Mouse (Mus musculus) testis, adult 2 months (tissue): ENCODE data around the gene Pds5b. TPM values are rescaled to one million over a fixed set of nuclear protein-coding genes. Genes with fewer than 3 reads are reported as not detected.

ENCODE experiments used
- H3K27ac ChIP-seq: fragments of 200-500 bp; 2 replicates; pipeline ENCODE4 v1.5.1; 2012; ENCODE audit warnings: low read depth, low read length; ENCODE audit not compliant: control insufficient read depth, insufficient read depth
- H3K27me3 ChIP-seq: fragments of 200-500 bp; 2 replicates; pipeline ENCODE4 v1.6.1; 2012; ENCODE audit warnings: mild to moderate bottlenecking, low read length, moderate library complexity; ENCODE audit not compliant: control insufficient read depth, insufficient read depth
- H3K36me3 ChIP-seq: fragments of 200-500 bp; 2 replicates; pipeline ENCODE4 v1.6.1; 2012; ENCODE audit warnings: mild to moderate bottlenecking, low read length; ENCODE audit not compliant: control insufficient read depth, insufficient read depth
- H3K4me1 ChIP-seq: fragments of 200-500 bp; 2 replicates; pipeline ENCODE4 v1.6.1; 2012; ENCODE audit warnings: low read length; ENCODE audit not compliant: control insufficient read depth, insufficient read depth
- H3K4me3 ChIP-seq: fragments of 200-500 bp; 2 replicates; pipeline ENCODE4 v1.5.1; 2012; ENCODE audit warnings: low read depth, mild to moderate bottlenecking, low read length, moderate library complexity, mixed read lengths; ENCODE audit not compliant: control insufficient read depth
- CTCF ChIP-seq: fragments of 200-500 bp; IDR thresholded peaks from 2 replicates; pipeline ENCODE4 v1.5.1; 2012; ENCODE audit warnings: low read depth, mild to moderate bottlenecking, inconsistent platforms, low read length, moderate library complexity; ENCODE audit not compliant: control insufficient read depth, insufficient read depth, insufficient replicate concordance
- POLR2A ChIP-seq: fragments of 200-500 bp; IDR thresholded peaks from 2 replicates; pipeline ENCODE4 v1.6.1; 2012; ENCODE audit warnings: low read depth, mild to moderate bottlenecking, inconsistent platforms, low read length, moderate library complexity; ENCODE audit not compliant: control insufficient read depth
- polyA plus RNA-seq: library from polyadenylated mRNA; depleted of rRNA; stranded (reverse); fragments of >200 nt; gene quantifications from 2 replicates; pipeline ENCODE4 v1.2.3, GENCODE M21; 2012

The Pds5b gene
- polyA plus RNA-seq, 1 experiment: 5.6 TPM

GRCm38 (mm10) chr5:150772403-150772802 is 98.9 kb downstream of the Pds5b start:
- no peak overlapping the region for H3K27ac ChIP-seq
- peaks cover 1% of the 10 kb centered on the region; the same call in 1 of the 2 replicates for H3K36me3 ChIP-seq
- H3K4me3 ChIP-seq: no peak overlapping the region
- H3K4me1 ChIP-seq: no peaks in the 10 kb centered on the region
- TF ChIP-seq CTCF (no peak), POLR2A (no peak)
- no peaks in the 10 kb centered on the region for H3K27me3 ChIP-seq

GRCm38 (mm10) chr5:150773083-150773482 is 99.5 kb downstream of the Pds5b start:
- H3K4me3 ChIP-seq: no peak overlapping the region
- H3K36me3 ChIP-seq: peaks cover 1% of the 10 kb centered on the region; the same call in 1 of the 2 replicates
- no peaks in the 10 kb centered on the region for H3K27me3 ChIP-seq
- TF ChIP-seq POLR2A (no peak), CTCF (no peak)
- no peaks in the 10 kb centered on the region for H3K4me1 ChIP-seq
- H3K27ac ChIP-seq: no peak overlapping the region

GRCm38 (mm10) chr5:150788261-150788660 is 114.7 kb downstream of the Pds5b start:
- no peak overlapping the region for H3K4me3 ChIP-seq
- TF ChIP-seq CTCF (no peak), POLR2A (no peak)
- H3K27ac ChIP-seq: no peak overlapping the region
- no peaks in the 10 kb centered on the region for H3K27me3 ChIP-seq
- peaks cover 2% of the 10 kb centered on the region for H3K36me3 ChIP-seq
- no peaks in the 10 kb centered on the region for H3K4me1 ChIP-seq

- H3K27me3 ChIP-seq: no peaks in the 10 kb centered on the region
- H3K27ac ChIP-seq: no peak overlapping the region
- no peak for TF ChIP-seq POLR2A
- TF ChIP-seq CTCF: no peak
- no peaks in the 10 kb centered on the region for H3K4me1 ChIP-seq
- no peaks in the 10 kb centered on the region; the same call in 1 of the 2 replicates for H3K36me3 ChIP-seq
- H3K4me3 ChIP-seq: no peak overlapping the region
These were observed 115.5 kb downstream of the Pds5b start for GRCm38 (mm10) chr5:150789039-150789438.

GRCm38 (mm10) chr5:150794181-150794580 is 120.6 kb downstream of the Pds5b start:
- Histone ChIP-seq H3K4me1 (no peaks in the 10 kb centered on the region), H3K36me3 (no peaks in the 10 kb centered on the region; the same call in 1 of the 2 replicates), H3K4me3 (no peak overlapping the region), H3K27ac (no peak overlapping the region), H3K27me3 (no peaks in the 10 kb centered on the region)
- no peak for TF ChIP-seq POLR2A
- TF ChIP-seq CTCF: no peak

GRCm38 (mm10) chr5:150800056-150800455 is 126.5 kb downstream of the Pds5b start:
- H3K36me3 ChIP-seq: peaks cover 3% of the 10 kb centered on the region
- no peak overlapping the region for H3K4me3 ChIP-seq
- H3K4me1 ChIP-seq: no peaks in the 10 kb centered on the region
- H3K27me3 ChIP-seq: no peaks in the 10 kb centered on the region
- no peak overlapping the region for H3K27ac ChIP-seq
- no peak for TF ChIP-seq POLR2A
- no peak for TF ChIP-seq CTCF

- no peak overlapping the region for H3K27ac ChIP-seq
- no peaks in the 10 kb centered on the region for H3K27me3 ChIP-seq
- no peaks in the 10 kb centered on the region for H3K36me3 ChIP-seq
- no peaks in the 10 kb centered on the region for H3K4me1 ChIP-seq
- TF ChIP-seq CTCF (no peak), POLR2A (no peak)
- H3K4me3 ChIP-seq: no peak overlapping the region
These were observed 140.8 kb downstream of the Pds5b start for GRCm38 (mm10) chr5:150814111-150814990.

GRCm38 (mm10) chr5:150815400-150815799 is 141.9 kb downstream of the Pds5b start:
- Histone ChIP-seq H3K4me3 (no peak overlapping the region), H3K27ac (no peak overlapping the region), H3K27me3 (no peaks in the 10 kb centered on the region), H3K4me1 (no peaks in the 10 kb centered on the region), H3K36me3 (no peaks in the 10 kb centered on the region)
- no peak for TF ChIP-seq CTCF
- no peak for TF ChIP-seq POLR2A
